Mouse (Mus musculus): ENCODE measurements around the gene Hydin. TPM values are rescaled to one million over a fixed set of nuclear protein-coding genes. Genes with fewer than 3 reads are reported as not detected.

The Hydin gene
- polyA plus RNA-seq, 1 experiment: not detected

DNA sequence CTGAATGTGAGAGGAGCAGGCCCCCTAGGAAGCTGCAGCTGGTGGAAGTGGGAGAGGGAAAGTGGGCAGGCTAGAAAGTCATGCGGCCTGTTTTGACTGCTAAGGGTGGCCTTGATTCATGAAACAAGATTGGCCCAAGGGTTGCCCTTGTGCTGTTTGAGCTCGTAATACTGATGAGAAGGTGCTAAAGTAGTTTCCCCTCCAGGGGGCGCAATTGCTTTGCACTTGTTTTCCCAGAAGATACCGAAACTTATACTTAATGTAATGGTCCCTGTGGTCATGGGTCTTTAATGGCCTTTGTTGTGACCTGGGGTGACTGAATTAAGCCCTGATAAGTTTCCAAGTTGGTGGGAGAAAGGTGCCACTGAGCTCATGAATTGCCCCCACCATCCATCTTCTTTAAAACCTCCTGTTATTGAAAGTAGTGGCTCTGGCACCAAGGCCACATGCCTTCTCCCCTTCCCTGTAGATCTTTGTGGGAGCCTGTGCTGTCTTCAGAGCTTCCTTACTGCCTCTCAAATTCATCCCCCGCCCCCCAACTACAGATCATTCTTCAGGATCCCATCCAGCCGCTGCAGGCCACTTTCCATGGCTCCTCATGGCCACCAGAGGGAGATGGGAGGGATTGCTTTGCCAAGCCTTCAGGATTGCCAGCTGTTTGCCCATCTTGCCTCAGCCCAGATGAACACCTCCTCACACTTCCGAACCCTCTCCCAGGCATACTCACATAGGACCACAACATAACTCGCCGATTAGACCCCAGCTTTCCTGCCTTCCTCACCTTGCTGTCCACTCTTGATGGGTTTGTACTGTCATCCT, 362.7 kb downstream of the Hydin start:
- no peak for TF ChIP-seq GATA1 (IDR thresholded peaks at IDR 0.05; ENCODE audit: low read length)

DNA sequence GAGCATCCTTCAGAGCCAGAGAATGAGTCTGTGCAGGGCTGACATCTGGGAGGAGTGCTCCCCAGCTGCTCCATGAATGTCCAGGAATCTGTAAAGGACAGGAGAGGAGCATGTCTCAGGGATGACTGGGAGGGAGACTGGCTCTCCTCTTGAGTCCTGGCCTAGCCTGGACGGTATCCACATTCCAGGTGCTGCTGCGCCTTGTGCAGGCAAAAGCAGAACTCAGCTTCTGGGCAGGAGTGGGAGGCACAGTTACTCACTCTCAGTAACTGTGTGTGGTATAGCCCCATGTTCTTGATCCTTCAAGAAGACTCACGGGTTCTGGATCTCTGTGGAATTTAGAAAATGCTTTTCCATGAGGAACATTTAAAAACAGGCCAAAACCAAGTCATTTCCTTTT, 363.3 kb downstream of the Hydin start:
- TF ChIP-seq GATA1 (IDR thresholded peaks at IDR 0.05; ENCODE audit: low read length): no peak

DNA sequence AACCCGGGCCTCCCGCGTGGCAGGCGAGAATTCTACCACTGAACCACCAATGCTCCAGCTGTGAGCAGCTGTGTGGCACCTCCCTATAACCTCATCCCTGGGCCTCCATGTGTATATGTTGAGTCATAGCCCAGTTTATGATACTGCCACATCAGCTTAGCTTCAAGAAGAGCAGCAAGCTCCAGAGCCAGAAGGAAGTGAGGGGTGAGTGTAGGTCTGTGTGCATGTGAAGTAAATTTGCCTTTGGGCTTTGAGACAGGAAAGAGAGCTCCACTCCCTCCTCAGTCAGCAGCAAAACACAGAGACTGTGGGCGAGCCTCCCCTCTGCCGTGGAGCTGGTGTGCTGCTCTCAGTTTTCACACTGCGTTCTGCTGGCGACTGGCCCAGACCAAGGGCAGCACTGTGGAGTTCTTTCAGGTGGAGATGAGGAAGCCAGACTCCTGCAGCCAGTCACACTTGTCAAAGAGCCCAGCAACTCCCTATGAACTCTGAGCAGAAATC, 363.8 kb downstream of the Hydin start:
- no peak for TF ChIP-seq GATA1 (IDR thresholded peaks at IDR 0.05; ENCODE audit: low read length)

DNA sequence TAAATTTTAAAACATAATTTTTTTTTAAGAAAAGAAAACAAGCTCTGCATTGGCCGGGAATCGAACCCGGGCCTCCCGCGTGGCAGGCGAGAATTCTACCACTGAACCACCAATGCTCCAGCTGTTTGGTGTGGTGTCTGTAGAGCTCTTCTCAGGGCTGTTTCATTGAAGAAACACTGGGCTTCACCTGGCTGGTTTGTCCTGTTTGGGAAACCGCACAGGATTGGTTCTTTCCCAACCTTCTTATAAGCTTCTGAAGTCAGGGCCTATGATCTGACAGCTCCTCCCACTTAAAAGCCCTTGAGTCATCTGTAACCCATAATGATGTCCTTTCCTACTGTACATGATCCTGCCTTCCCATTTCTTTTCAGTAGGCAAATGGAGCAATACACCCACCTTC, 364.4 kb downstream of the Hydin start:
- TF ChIP-seq GATA1 (IDR thresholded peaks at IDR 0.05; ENCODE audit: low read length): no peak

DNA sequence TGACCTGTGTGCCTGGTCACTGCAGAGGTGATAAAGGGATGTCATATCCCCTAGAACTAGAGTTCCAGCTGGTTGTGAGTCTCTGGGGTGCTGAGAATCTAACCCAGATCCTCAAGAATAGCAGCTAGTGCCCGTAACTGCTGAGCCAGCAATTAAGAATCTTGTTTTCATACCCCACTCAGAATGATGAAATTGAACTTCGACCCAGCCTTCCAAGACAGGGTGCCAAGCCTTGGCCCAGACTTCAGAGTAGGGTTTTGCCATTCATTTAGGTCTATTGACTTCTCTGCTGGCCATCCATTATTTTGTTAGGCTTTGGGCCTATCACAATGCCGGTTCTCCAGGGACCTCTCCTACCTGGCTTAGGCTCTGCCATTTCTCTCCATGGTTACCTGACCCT, 367.0 kb downstream of the Hydin start:
- no peak for TF ChIP-seq GATA1 (IDR thresholded peaks at IDR 0.05; ENCODE audit: low read length)

DNA sequence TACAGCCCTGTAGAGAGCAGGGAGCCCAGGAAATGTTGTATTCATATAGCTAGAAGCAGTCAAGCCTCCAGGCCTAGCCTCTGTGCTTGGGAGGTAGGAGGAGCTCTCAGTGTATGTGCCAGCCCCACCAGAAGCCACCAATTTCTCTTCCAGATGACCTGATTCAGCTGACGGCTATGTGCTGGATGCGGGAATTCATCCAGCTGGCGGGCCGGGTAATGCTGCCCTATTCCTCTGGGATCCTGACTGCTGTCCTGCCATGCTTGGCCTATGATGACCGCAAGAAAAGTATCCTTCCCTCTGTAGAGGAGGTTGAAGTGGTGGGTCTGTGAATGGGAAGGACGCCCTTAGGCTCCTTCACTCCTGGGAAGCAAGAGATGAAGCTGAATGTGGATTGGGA, 369.4 kb downstream of the Hydin start:
- no peak for TF ChIP-seq GATA1 (IDR thresholded peaks at IDR 0.05; ENCODE audit: low read length)

DNA sequence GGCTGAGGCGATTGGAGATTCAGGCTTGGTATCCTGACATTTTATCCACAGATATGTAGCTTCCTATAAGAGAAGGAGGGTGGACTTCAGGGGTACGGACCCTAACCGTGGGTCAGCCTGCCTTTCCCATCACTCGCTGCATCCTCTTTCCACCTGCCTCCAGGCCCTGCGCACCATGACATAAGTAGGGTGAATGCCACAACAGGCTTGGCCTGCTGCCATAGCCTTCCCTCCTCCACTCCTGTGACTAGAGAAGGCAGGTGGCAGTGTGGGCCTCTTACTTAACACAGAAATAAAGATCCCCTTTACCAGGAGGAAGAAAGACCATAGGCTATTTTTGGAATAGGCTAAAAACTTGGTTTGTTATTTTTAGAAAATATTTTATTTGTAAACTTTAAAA, 375.6 kb downstream of the Hydin start:
- no peak for TF ChIP-seq GATA1 (IDR thresholded peaks at IDR 0.05; ENCODE audit: low read length)

DNA sequence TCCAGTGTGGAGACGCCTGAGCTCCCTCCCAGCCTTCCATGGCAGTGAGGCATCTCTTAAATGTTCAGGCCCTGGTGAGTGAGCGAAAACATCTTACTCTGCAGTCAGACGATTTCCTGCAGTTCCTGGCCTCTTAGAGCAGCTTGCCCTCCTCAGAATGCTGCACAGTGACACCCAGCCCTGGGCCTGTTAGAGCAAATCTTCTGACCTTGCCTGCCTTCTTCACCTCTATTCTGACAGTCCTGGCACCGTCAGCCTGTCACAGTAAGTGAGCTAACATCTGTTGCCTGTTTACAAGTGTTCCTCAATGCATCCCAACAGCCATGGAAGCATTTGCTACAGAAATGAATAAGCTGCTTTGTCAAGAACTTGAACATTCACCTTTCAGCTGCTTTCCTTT, 376.4 kb downstream of the Hydin start:
- TF ChIP-seq GATA1 (IDR thresholded peaks at IDR 0.05; ENCODE audit: low read length): no peak

DNA sequence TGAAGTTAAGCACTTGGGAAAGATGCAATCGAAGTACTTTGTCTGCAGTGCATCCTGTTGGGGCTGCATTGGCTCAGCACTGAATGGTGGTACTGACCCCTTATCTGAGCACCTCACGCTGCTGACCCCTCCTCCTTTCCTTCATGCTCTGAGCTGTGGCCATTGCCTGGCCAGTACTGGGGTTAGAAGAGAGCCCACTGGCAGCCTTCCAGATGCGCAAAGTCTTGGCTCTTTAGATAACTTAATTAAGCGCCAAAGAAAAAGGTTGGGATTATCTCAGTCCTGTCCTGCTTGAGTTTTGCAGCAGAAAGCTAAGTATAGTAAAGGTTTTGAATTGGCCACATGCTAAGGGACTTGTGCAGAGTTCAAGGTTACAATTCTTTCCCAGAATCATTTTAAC, 377.6 kb downstream of the Hydin start:
- no peak for TF ChIP-seq GATA1 (IDR thresholded peaks at IDR 0.05; ENCODE audit: low read length)

DNA sequence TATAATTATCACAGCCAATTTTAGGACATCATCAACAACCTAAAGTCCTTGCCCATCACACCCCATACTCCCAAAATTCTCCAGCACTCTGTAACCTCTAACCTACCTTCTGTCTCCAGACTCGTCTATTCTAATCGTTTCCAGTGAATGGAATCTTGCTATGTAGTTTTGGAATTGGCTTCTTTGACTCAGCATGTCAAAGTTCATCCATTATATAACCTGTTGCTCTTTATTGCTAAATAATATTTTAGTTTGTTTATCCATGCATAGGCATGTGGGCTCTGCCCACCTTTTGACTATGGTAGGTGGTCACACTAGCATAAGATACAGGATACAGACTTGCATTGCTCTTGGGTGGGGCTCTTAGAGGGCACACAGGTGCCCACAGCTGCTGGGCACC, 378.1 kb downstream of the Hydin start:
- no peak for TF ChIP-seq GATA1 (IDR thresholded peaks at IDR 0.05; ENCODE audit: low read length)

DNA sequence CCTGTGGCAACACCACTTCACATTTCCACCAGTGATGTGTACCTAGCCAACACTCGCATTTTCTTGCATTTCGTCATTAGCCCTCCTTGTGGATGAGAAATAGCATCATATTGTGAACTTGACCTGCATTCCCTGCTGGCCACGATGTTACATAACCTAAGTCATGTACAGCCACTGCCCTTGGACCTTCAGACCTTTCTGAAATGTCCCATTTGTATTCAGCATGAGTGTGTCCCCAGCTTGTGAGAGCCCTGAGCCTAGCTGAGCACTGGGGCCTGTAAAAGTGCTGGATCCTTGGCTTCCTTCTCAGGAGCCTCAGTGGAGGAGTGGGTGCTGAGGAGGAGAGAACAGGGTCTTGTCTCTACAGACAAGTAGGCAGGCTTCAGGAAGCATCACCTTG, 378.6 kb downstream of the Hydin start:
- TF ChIP-seq GATA1 (IDR thresholded peaks at IDR 0.05; ENCODE audit: low read length): no peak

DNA sequence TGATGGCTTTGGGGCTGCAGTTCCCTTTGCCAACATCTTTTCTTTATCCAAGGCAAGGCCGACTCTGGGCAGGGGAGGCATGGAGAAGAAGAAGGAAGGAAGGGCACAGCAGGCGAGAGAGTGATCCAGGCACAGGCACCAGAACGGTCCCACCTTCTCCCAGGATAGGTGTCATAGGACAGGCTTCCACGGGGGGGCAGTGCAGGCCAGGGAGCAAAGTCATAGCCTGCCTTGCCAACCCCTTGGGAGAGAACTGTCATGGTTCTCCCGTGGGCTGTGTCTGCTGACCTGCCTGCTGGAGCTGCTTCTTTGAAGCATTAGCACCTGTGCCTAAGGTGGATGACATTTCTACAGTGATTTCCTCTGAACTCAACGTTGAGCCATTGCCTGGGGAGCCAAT, 379.3 kb downstream of the Hydin start:
- no peak for TF ChIP-seq GATA1 (IDR thresholded peaks at IDR 0.05; ENCODE audit: low read length)

DNA sequence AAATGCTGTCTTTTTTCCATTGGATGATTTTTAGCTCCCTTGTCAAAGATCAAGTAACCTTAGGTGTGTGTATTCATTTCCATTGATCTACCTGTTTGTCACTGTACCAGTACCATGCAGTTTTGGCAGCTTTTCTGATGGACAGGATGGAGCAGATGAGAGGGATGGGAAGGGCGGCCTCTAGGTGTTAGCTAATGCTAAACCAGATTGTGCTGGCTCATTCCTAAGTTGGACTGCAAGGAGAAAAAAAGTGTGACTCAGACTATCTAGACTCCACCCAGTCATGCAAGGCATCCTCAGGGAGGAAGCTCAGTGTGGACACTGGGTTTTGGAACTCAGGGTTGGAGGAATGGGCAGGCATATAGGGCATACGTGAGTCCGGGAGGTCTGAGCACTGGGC, 381.8 kb downstream of the Hydin start:
- TF ChIP-seq GATA1 (IDR thresholded peaks at IDR 0.05; ENCODE audit: low read length): no peak

DNA sequence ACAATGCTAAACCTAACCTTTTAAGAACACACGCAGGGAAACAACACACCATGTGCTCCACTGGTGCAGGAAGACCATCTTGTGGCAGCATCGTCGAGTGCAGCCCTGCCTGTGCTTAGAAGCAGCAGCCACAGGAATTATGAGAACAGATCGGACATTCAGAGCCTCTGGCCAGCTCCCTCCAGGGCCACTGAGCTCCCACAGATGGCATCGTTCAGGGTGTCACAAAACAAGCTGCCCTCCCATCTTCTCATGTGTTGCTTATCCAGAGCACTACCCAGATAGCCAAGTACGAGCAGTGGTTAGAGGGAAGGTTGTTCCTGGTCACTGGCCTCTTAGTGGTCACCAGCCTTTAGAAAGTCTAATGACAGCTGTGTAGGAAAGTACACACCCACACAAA, 382.5 kb downstream of the Hydin start:
- TF ChIP-seq GATA1 (IDR thresholded peaks at IDR 0.05; ENCODE audit: low read length): no peak

DNA sequence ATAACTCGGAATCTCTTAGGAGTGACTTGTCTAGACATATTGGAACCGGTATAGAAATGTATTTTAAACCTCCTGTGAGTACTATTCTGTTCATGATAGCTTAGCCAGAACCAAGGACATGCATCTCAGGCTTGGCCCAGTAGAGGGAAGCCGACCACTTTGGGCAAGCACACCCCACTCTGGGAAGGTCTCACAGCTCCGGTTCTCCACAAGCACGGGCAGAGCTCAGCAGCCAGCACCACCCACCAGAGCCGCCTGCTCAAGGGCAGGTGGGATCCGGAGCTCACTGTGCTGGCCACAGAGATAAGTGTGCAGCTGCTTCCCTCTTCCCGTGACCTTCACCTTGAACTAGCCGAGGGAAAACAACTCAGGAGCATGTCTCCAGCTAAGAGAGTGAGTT, 384.1 kb downstream of the Hydin start:
- TF ChIP-seq GATA1 (IDR thresholded peaks at IDR 0.05; ENCODE audit: low read length): no peak

DNA sequence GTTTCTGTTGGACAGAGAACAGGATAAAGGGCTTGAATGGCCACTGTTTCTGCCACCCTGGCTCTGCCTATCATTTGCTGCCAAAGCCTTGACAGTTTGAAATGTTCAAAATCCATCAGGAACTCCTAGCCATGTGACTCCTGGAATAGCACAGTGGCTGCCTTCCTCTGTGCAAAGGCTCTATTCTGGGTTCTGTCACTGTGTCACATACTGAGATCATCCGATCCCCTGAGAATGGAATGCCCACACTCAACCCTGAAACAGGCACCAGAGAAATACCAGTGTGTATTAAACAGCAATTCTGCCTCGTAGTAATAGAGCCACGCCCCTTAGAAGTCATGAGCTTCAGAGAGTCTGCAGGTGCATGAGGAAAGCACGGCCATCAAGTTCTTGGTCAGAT, 385.1 kb downstream of the Hydin start:
- TF ChIP-seq GATA1 (IDR thresholded peaks at IDR 0.05; ENCODE audit: low read length): no peak

All from G1E-ER4 (cell line).